8 mouse cellular contexts compared by ENCODE assay signal in genomic region chr15:96641111-96641820, GRCm38 (mm10). TPM values are rescaled to one million over a fixed set of nuclear protein-coding genes. Genes with fewer than 3 reads are reported as not detected.
DNase-seq lines count a peak whose midpoint lies in the region; TF ChIP-seq lines count a peak whose summit lies in the region.

No protein-coding gene starts in this region.

- peak; percentile 52 for TF ChIP-seq POLR2A in ES-Bruce4 (IDR thresholded peaks at IDR 0.05; ENCODE audit: insufficient read depth, low read length)

- H3K27ac ChIP-seq in ES-Bruce4 (ENCODE audit: insufficient read depth, low read length): peak overlapping the region; percentile 68
- peak overlapping the region; percentile 100 for H3K27ac ChIP-seq in forebrain, embryonic 10.5 days

- WGBS in forebrain, embryonic 10.5 days: under 1% methylated on average over 63 of the region's 63 CpGs

- no peaks in the 10 kb centered on the region for H3K27me3 ChIP-seq in ES-Bruce4 (ENCODE audit: control insufficient read depth, insufficient read depth, low read length, poor library complexity, severe bottlenecking)
- no peaks in the 10 kb centered on the region for H3K27me3 ChIP-seq in forebrain, embryonic 10.5 days (ENCODE audit: poor library complexity, severe bottlenecking)

- TF ChIP-seq EP300 in ES-Bruce4 (IDR thresholded peaks at IDR 0.05; ENCODE audit: insufficient read depth, low read depth, low read length): 0 out of 2 replicates have a peak, but pooled peaks have one; percentile 27

- peak overlapping the region; percentile 90 for H3K4me3 ChIP-seq in ES-Bruce4 (ENCODE audit: low read depth, low read length)
- peak overlapping the region; percentile 96 for H3K4me3 ChIP-seq in forebrain, embryonic 10.5 days

- peak; percentile 39 for DNase-seq in c-Kit-positive CD71-positive TER-119-negative erythroid progenitor cells, embryonic 14.5 days (ENCODE audit: low read depth)
- peak; percentile 82 for DNase-seq in forebrain, embryonic 10.5 days (ENCODE audit: extremely low spot score, low spot score)
- DNase-seq in heart, postnatal 4 days: peak; percentile 75
- DNase-seq in layer of hippocampus, postnatal 36 days: peak; percentile 69 to 71
- DNase-seq in lung, postnatal 14 days: peak; percentile 44
- DNase-seq in ovary, postnatal 10 days (ENCODE audit: low spot score): peak; percentile 29
- peak; percentile 72 for DNase-seq in thymus, postnatal 0 days (ENCODE audit: low spot score)

- H3K9ac ChIP-seq in ES-Bruce4 (ENCODE audit: low read depth, poor library complexity, severe bottlenecking): peak overlapping the region; percentile 91

- no peaks in the 10 kb centered on the region for H3K9me3 ChIP-seq in ES-Bruce4 (replicated peaks; ENCODE audit: control insufficient read depth, insufficient read depth, low read length, poor library complexity, severe bottlenecking)
- H3K9me3 ChIP-seq in forebrain, embryonic 10.5 days: peaks cover 19% of the 10 kb centered on the region

- no peaks in the 10 kb centered on the region for H3K4me1 ChIP-seq in ES-Bruce4 (ENCODE audit: control insufficient read depth, insufficient read depth, low read length)
- peaks cover 40% of the 10 kb centered on the region for H3K4me1 ChIP-seq in forebrain, embryonic 10.5 days

- TF ChIP-seq CTCF in ES-Bruce4 (IDR thresholded peaks at IDR 0.05; ENCODE audit: low read depth, low read length): no peak

- no peaks in the 10 kb centered on the region for H3K36me3 ChIP-seq in ES-Bruce4 (ENCODE audit: control insufficient read depth, insufficient read depth, low read length, poor library complexity, severe bottlenecking)
- peaks cover 40% of the 10 kb centered on the region for H3K36me3 ChIP-seq in forebrain, embryonic 10.5 days (replicated peaks)

RNA-seq across cellular contexts. Expression of gene Slc38a1, which starts 1.4 kb away (rescaled TPM):
- 88.4 and 90.3 TPM in 2 replicates for polyA plus RNA-seq in ES-Bruce4 (2011; ENCODE audit: insufficient read depth, insufficient read length, low read depth, missing spikeins)
- polyA plus RNA-seq in forebrain, embryonic 10.5 days (2016; fragmentation: Nextera tagmentation; extraction: Ambion mirVana): 127 and 138 TPM in 2 replicates
- 10 to 100 TPM; 88.2 to 90.4 TPM for total RNA-seq in heart, postnatal 4 days (2021)
- total RNA-seq in layer of hippocampus, postnatal 36 days (2021): 10 to 100 TPM; 78.3 to 79.3 TPM
- 125 and 126 TPM in 2 replicates for polyA plus RNA-seq in thymus, postnatal 0 days (2015; fragmentation: Nextera tagmentation; extraction: Ambion mirVana)

RNA-seq across cellular contexts. Expression of gene Slc38a2, which starts 58.3 kb away (rescaled TPM):
- 158 and 161 TPM in 2 replicates for polyA plus RNA-seq in ES-Bruce4 (2011; ENCODE audit: insufficient read depth, insufficient read length, low read depth, missing spikeins)
- polyA plus RNA-seq in forebrain, embryonic 10.5 days (2016; fragmentation: Nextera tagmentation; extraction: Ambion mirVana): 151 and 159 TPM in 2 replicates
- total RNA-seq in heart, postnatal 4 days (2021): 100 to 1,000 TPM; 359 to 377 TPM
- total RNA-seq in layer of hippocampus, postnatal 36 days (2021): 10 to 100 TPM; 80.4 to 90.3 TPM
- 94.1 and 95.8 TPM in 2 replicates for polyA plus RNA-seq in thymus, postnatal 0 days (2015; fragmentation: Nextera tagmentation; extraction: Ambion mirVana)

Comparison
In these comparisons a context has a peak if more than half of its experiments do, and no peak if none do; other contexts are left out.
1. Peak in every context shown above with its lines: DNase-seq, H3K4me3 ChIP-seq and H3K27ac ChIP-seq.
2. DNase-seq: peak in every context shown above with its lines; median percentile 82 in forebrain, embryonic 10.5 days; 75 in heart, postnatal 4 days; 72 in thymus, postnatal 0 days; 70 in layer of hippocampus, postnatal 36 days; 44 in lung, postnatal 14 days; 39 in c-Kit-positive CD71-positive TER-119-negative erythroid progenitor cells, embryonic 14.5 days; 29 in ovary, postnatal 10 days.